Mouse (Mus musculus): ENCODE measurements around the gene Borcs6. TPM values are rescaled to one million over a fixed set of nuclear protein-coding genes. Genes with fewer than 3 reads are reported as not detected.

Borcs6 gene
- polyA plus RNA-seq, 1 experiment from 2014 or later = 20.4 TPM

GRCm38 (mm10) chr11:69028805-69029204 is 30.7 kb upstream of the Borcs6 start:
- no peak overlapping the region for H3K4me3 ChIP-seq (ENCODE audit: low read depth, low read length)
- no peak overlapping the region for H3K27ac ChIP-seq (ENCODE audit: low read length)
- WGBS = 59% methylated on average over 2 of the region's 2 CpGs
- ATAC-seq = no peak
- peaks cover 65% of the 10 kb centered on the region for H3K36me3 ChIP-seq (ENCODE audit: control insufficient read depth, insufficient read depth, low read length)
- no peak overlapping the region for H3K4me2 ChIP-seq (ENCODE audit: low read length)
- H3K4me1 ChIP-seq (ENCODE audit: control insufficient read depth, insufficient read depth, low read length) = no peaks in the 10 kb centered on the region
- no peaks in the 10 kb centered on the region for H3K27me3 ChIP-seq (ENCODE audit: control insufficient read depth, insufficient read depth, low read depth, low read length)
- H3K9me3 ChIP-seq (replicated peaks; ENCODE audit: control insufficient read depth, low read length, poor library complexity, severe bottlenecking) = no peaks in the 10 kb centered on the region
- no peak overlapping the region for H3K9ac ChIP-seq (ENCODE audit: low read depth, low read length)

- Histone ChIP-seq H3K9me3 (replicated peaks; ENCODE audit: control insufficient read depth, low read length, poor library complexity, severe bottlenecking) (no peaks in the 10 kb centered on the region), H3K4me3 (ENCODE audit: low read depth, low read length) (no peak overlapping the region), H3K27me3 (ENCODE audit: control insufficient read depth, insufficient read depth, low read depth, low read length) (no peaks in the 10 kb centered on the region), H3K36me3 (ENCODE audit: control insufficient read depth, insufficient read depth, low read length) (peaks cover 30% of the 10 kb centered on the region), H3K9ac (ENCODE audit: low read depth, low read length) (no peak overlapping the region), H3K4me2 (ENCODE audit: low read length) (no peak overlapping the region), H3K4me1 (ENCODE audit: control insufficient read depth, insufficient read depth, low read length) (peaks cover 11% of the 10 kb centered on the region), H3K27ac (ENCODE audit: low read length) (no peak overlapping the region)
- no peak for ATAC-seq
- WGBS = 85% methylated on average over 9 of the region's 9 CpGs
Observed at GRCm38 (mm10) chr11:69033552-69033951, 26.0 kb upstream of the Borcs6 start.

GRCm38 (mm10) chr11:69034585-69034984 is 24.9 kb upstream of the Borcs6 start:
- WGBS = 92% methylated on average over 3 of the region's 3 CpGs
- Histone ChIP-seq H3K9me3 (replicated peaks; ENCODE audit: control insufficient read depth, low read length, poor library complexity, severe bottlenecking) (no peaks in the 10 kb centered on the region), H3K27ac (ENCODE audit: low read length) (no peak overlapping the region), H3K27me3 (ENCODE audit: control insufficient read depth, insufficient read depth, low read depth, low read length) (no peaks in the 10 kb centered on the region), H3K9ac (ENCODE audit: low read depth, low read length) (no peak overlapping the region), H3K4me2 (ENCODE audit: low read length) (no peak overlapping the region), H3K4me3 (ENCODE audit: low read depth, low read length) (no peak overlapping the region), H3K4me1 (ENCODE audit: control insufficient read depth, insufficient read depth, low read length) (peaks cover 22% of the 10 kb centered on the region), H3K36me3 (ENCODE audit: control insufficient read depth, insufficient read depth, low read length) (peaks cover 20% of the 10 kb centered on the region)
- no peak for ATAC-seq

GRCm38 (mm10) chr11:69035411-69035810 is 24.1 kb upstream of the Borcs6 start:
- no peaks in the 10 kb centered on the region for H3K9me3 ChIP-seq (replicated peaks; ENCODE audit: control insufficient read depth, low read length, poor library complexity, severe bottlenecking)
- no peak overlapping the region for H3K4me3 ChIP-seq (ENCODE audit: low read depth, low read length)
- H3K4me2 ChIP-seq (ENCODE audit: low read length) = peak overlapping the region; percentile 57; the same call in 1 of the 2 replicates
- H3K36me3 ChIP-seq (ENCODE audit: control insufficient read depth, insufficient read depth, low read length) = peaks cover 16% of the 10 kb centered on the region
- peaks cover 22% of the 10 kb centered on the region for H3K4me1 ChIP-seq (ENCODE audit: control insufficient read depth, insufficient read depth, low read length)
- H3K27me3 ChIP-seq (ENCODE audit: control insufficient read depth, insufficient read depth, low read depth, low read length) = no peaks in the 10 kb centered on the region
- peak overlapping the region; percentile 71 for H3K27ac ChIP-seq (ENCODE audit: low read length)
- ATAC-seq = no peak
- WGBS = 75% methylated on average over 9 of the region's 9 CpGs
- H3K9ac ChIP-seq (ENCODE audit: low read depth, low read length) = peak overlapping the region; percentile 16

GRCm38 (mm10) chr11:69035849-69036248 is 23.7 kb upstream of the Borcs6 start:
- H3K4me2 ChIP-seq (ENCODE audit: low read length) = peak overlapping the region; percentile 57
- H3K4me3 ChIP-seq (ENCODE audit: low read depth, low read length) = 0 out of 2 replicates have a peak overlapping the region, but pooled peaks have one; percentile 3
- 5% methylated on average over 8 of the region's 8 CpGs for WGBS
- H3K27me3 ChIP-seq (ENCODE audit: control insufficient read depth, insufficient read depth, low read depth, low read length) = no peaks in the 10 kb centered on the region
- peaks cover 22% of the 10 kb centered on the region for H3K4me1 ChIP-seq (ENCODE audit: control insufficient read depth, insufficient read depth, low read length)
- H3K9ac ChIP-seq (ENCODE audit: low read depth, low read length) = peak overlapping the region; percentile 16; the same call in 1 of the 2 replicates
- H3K27ac ChIP-seq (ENCODE audit: low read length) = peak overlapping the region; percentile 71
- ATAC-seq = 0 out of 2 replicates have a peak, but pooled peaks have one; percentile 2
- H3K36me3 ChIP-seq (ENCODE audit: control insufficient read depth, insufficient read depth, low read length) = peaks cover 13% of the 10 kb centered on the region
- H3K9me3 ChIP-seq (replicated peaks; ENCODE audit: control insufficient read depth, low read length, poor library complexity, severe bottlenecking) = no peaks in the 10 kb centered on the region

GRCm38 (mm10) chr11:69036486-69037230 is 22.9 kb upstream of the Borcs6 start:
- ATAC-seq = no peak; the same call in 1 of the 2 replicates
- no peaks in the 10 kb centered on the region for H3K9me3 ChIP-seq (replicated peaks; ENCODE audit: control insufficient read depth, low read length, poor library complexity, severe bottlenecking)
- peaks cover 22% of the 10 kb centered on the region for H3K4me1 ChIP-seq (ENCODE audit: control insufficient read depth, insufficient read depth, low read length)

GRCm38 (mm10) chr11:69037231-69038061 is 22.1 kb upstream of the Borcs6 start:
- Histone ChIP-seq H3K9ac (ENCODE audit: low read depth, low read length) (peak overlapping the region; percentile 79), H3K36me3 (ENCODE audit: control insufficient read depth, insufficient read depth, low read length) (peaks cover 8% of the 10 kb centered on the region), H3K4me1 (ENCODE audit: control insufficient read depth, insufficient read depth, low read length) (peaks cover 22% of the 10 kb centered on the region), H3K4me2 (ENCODE audit: low read length) (peak overlapping the region; percentile 57), H3K9me3 (replicated peaks; ENCODE audit: control insufficient read depth, low read length, poor library complexity, severe bottlenecking) (no peaks in the 10 kb centered on the region), H3K27me3 (ENCODE audit: control insufficient read depth, insufficient read depth, low read depth, low read length) (no peaks in the 10 kb centered on the region), H3K4me3 (ENCODE audit: low read depth, low read length) (peak overlapping the region; percentile 61), H3K27ac (ENCODE audit: low read length) (peak overlapping the region; percentile 87)
- under 1% methylated on average over 34 of the region's 34 CpGs for WGBS
- peak; percentile 33 for ATAC-seq

More at GRCm38 (mm10) chr11:69036486-69037230, 22.9 kb upstream of the Borcs6 start:
- Histone ChIP-seq H3K4me3 (ENCODE audit: low read depth, low read length) (peak overlapping the region; percentile 61), H3K36me3 (ENCODE audit: control insufficient read depth, insufficient read depth, low read length) (peaks cover 8% of the 10 kb centered on the region), H3K9ac (ENCODE audit: low read depth, low read length) (peak overlapping the region; percentile 79), H3K27ac (ENCODE audit: low read length) (peak overlapping the region; percentile 87), H3K4me2 (ENCODE audit: low read length) (peak overlapping the region; percentile 57), H3K27me3 (ENCODE audit: control insufficient read depth, insufficient read depth, low read depth, low read length) (no peaks in the 10 kb centered on the region)
- WGBS = 10% methylated on average over 20 of the region's 20 CpGs

GRCm38 (mm10) chr11:69038173-69038572 is 21.3 kb upstream of the Borcs6 start:
- H3K4me3 ChIP-seq (ENCODE audit: low read depth, low read length) = no peak overlapping the region
- H3K4me2 ChIP-seq (ENCODE audit: low read length) = peak overlapping the region; percentile 78
- H3K9ac ChIP-seq (ENCODE audit: low read depth, low read length) = no peak overlapping the region
- 68% methylated on average over 5 of the region's 5 CpGs for WGBS
- H3K9me3 ChIP-seq (replicated peaks; ENCODE audit: control insufficient read depth, low read length, poor library complexity, severe bottlenecking) = no peaks in the 10 kb centered on the region
- H3K27ac ChIP-seq (ENCODE audit: low read length) = no peak overlapping the region; the same call in 1 of the 2 replicates
- H3K36me3 ChIP-seq (ENCODE audit: control insufficient read depth, insufficient read depth, low read length) = peaks cover 6% of the 10 kb centered on the region
- peaks cover 22% of the 10 kb centered on the region for H3K4me1 ChIP-seq (ENCODE audit: control insufficient read depth, insufficient read depth, low read length)
- no peaks in the 10 kb centered on the region for H3K27me3 ChIP-seq (ENCODE audit: control insufficient read depth, insufficient read depth, low read depth, low read length)
- ATAC-seq = no peak
